Mouse (Mus musculus) neural tube, embryonic 12.5 days (tissue): ENCODE data around the gene Furin. TPM values are rescaled to one million over a fixed set of nuclear protein-coding genes. Genes with fewer than 3 reads are reported as not detected.

Experiments
- ATAC-seq: fragments of 200-750 bp; cut with Nextera tagmentation; 2 replicates; pipeline ENCODE4 v1.8.0; 2017; ENCODE audit warnings: low read depth, mild to moderate bottlenecking, moderate TSS enrichment, moderate library complexity; ENCODE audit not compliant: low FRiP score
- H3K27ac ChIP-seq: fragments of 300-500 bp; sonication (generic); 2 replicates; pipeline ENCODE4 v1.5.1; 2016
- H3K27me3 ChIP-seq: fragments of 300-500 bp; sonication (generic); replicated peaks from 2 replicates; pipeline ENCODE4 v1.6.1; 2016; ENCODE audit warnings: mild to moderate bottlenecking
- H3K36me3 ChIP-seq: fragments of 300-500 bp; sonication (generic); 2 replicates; pipeline ENCODE4 v1.6.1; 2016; ENCODE audit warnings: mild to moderate bottlenecking
- H3K4me1 ChIP-seq: fragments of 300-500 bp; sonication (generic); 2 replicates; pipeline ENCODE4 v1.6.1; 2016
- H3K4me2 ChIP-seq: fragments of 300-500 bp; sonication (generic); replicated peaks from 2 replicates; pipeline ENCODE4 v1.6.1; 2016; ENCODE audit warnings: mild to moderate bottlenecking
- H3K4me3 ChIP-seq: fragments of 300-500 bp; sonication (generic); 2 replicates; pipeline ENCODE4 v1.5.1; 2016
- H3K9ac ChIP-seq: fragments of 300-500 bp; sonication (generic); 2 replicates; pipeline ENCODE4 v1.6.1; 2016; ENCODE audit warnings: mild to moderate bottlenecking
- H3K9me3 ChIP-seq: fragments of 300-500 bp; sonication (generic); 2 replicates; pipeline ENCODE4 v1.6.1; 2016; ENCODE audit warnings: mild to moderate bottlenecking
- WGBS: fragments of 180-500 bp; shearing (Covaris S2); methylation state at CpG from one replicate; pipeline ENCODE4 v1.1.7; 2016; 5-methylcytosine and 5-hydroxymethylcytosine counted together
- polyA plus RNA-seq: library from polyadenylated mRNA; unstranded; fragments of >200 nt; fragmentation: Nextera tagmentation; extraction: Ambion mirVana; gene quantifications from 2 replicates; pipeline ENCODE4 v1.2.1, GENCODE M21; 2016

Furin gene
- polyA plus RNA-seq, 1 experiment from 2014 or later, result 6.3 TPM

GRCm38 (mm10) chr7:80342858-80343257 lies 62.4 kb downstream of the Furin start, which contains the start of gene Hddc3:
Gene Hddc3, plus strand, starts transcription at chr7:80343104.
- Histone ChIP-seq H3K9me3 (no peaks in the 10 kb centered on the region), H3K27me3 (no peaks in the 10 kb centered on the region), H3K9ac (peak within 1 kb of the TSS; percentile 68), H3K4me2 (peak within 1 kb of the TSS; percentile 78), H3K27ac (peak within 1 kb of the TSS; percentile 38; the same call in 1 of the 2 replicates), H3K4me1 (peaks cover 52% of the 10 kb centered on the region), H3K36me3 (peaks cover 8% of the 10 kb centered on the region), H3K4me3 (peak within 1 kb of the TSS; percentile 50)
- 0 out of 2 replicates have a peak, but pooled peaks have one; percentile 4 for ATAC-seq
- WGBS, result 2% methylated on average over 25 of the region's 25 CpGs

GRCm38 (mm10) chr7:80341793-80342192 lies 63.4 kb downstream of the Furin start:
- Histone ChIP-seq H3K4me2 (no peak overlapping the region), H3K9ac (no peak overlapping the region), H3K4me3 (no peak overlapping the region), H3K9me3 (no peaks in the 10 kb centered on the region), H3K27ac (no peak overlapping the region), H3K27me3 (no peaks in the 10 kb centered on the region), H3K4me1 (peaks cover 45% of the 10 kb centered on the region), H3K36me3 (peaks cover 17% of the 10 kb centered on the region)
- no peak for ATAC-seq
- 74% methylated on average over 7 of the region's 7 CpGs for WGBS

- Histone ChIP-seq H3K36me3 (peaks cover 24% of the 10 kb centered on the region), H3K4me1 (peaks cover 45% of the 10 kb centered on the region), H3K9me3 (no peaks in the 10 kb centered on the region), H3K27ac (peak within 1 kb of the TSS; percentile 72), H3K27me3 (no peaks in the 10 kb centered on the region), H3K4me2 (peak within 1 kb of the TSS; percentile 86), H3K9ac (peak within 1 kb of the TSS; percentile 78), H3K4me3 (peak within 1 kb of the TSS; percentile 64)
- WGBS, result 2% methylated on average over 11 of the region's 11 CpGs
- peak; percentile 59 for ATAC-seq
These were observed 64.4 kb downstream of the Furin start, which contains the start of gene Unc45a for GRCm38 (mm10) chr7:80340793-80341192. Gene Unc45a, minus strand, starts transcription at chr7:80341005.

- no peaks in the 10 kb centered on the region for H3K27me3 ChIP-seq
- H3K4me3 ChIP-seq, result peak overlapping the region; percentile 64
- H3K4me2 ChIP-seq, result peak overlapping the region; percentile 86
- H3K4me1 ChIP-seq, result peaks cover 45% of the 10 kb centered on the region
- H3K36me3 ChIP-seq, result peaks cover 26% of the 10 kb centered on the region
- H3K9me3 ChIP-seq, result no peaks in the 10 kb centered on the region
- H3K9ac ChIP-seq, result peak overlapping the region; percentile 78
- WGBS, result under 1% methylated on average over 45 of the region's 45 CpGs
- peak overlapping the region; percentile 72 for H3K27ac ChIP-seq
- ATAC-seq, result peak; percentile 95
These were observed 65.2 kb downstream of the Furin start for GRCm38 (mm10) chr7:80339793-80340628.

GRCm38 (mm10) chr7:80339371-80339770 lies 65.9 kb downstream of the Furin start:
- ATAC-seq, result no peak
- Histone ChIP-seq H3K27ac (0 out of 2 replicates have a peak overlapping the region, but pooled peaks have one; percentile 42), H3K4me1 (peaks cover 45% of the 10 kb centered on the region)

More at GRCm38 (mm10) chr7:80339371-80339770, 65.9 kb downstream of the Furin start:
- Histone ChIP-seq H3K9ac (peak overlapping the region; percentile 78), H3K36me3 (peaks cover 32% of the 10 kb centered on the region), H3K4me2 (peak overlapping the region; percentile 86), H3K27me3 (no peaks in the 10 kb centered on the region), H3K4me3 (peak overlapping the region; percentile 64), H3K9me3 (no peaks in the 10 kb centered on the region)
- 10% methylated on average over 17 of the region's 17 CpGs for WGBS

Other genes starting within 250 kb of the Furin start
- gene Sema4b, start 218.6 kb downstream of the Furin start, polyA plus RNA-seq, result 18.9 and 20.5 TPM in 2 replicates
- gene Cib1, start 172.6 kb downstream of the Furin start, polyA plus RNA-seq, result 43.1 and 47.5 TPM in 2 replicates
- gene Gdpgp1, start 172.6 kb downstream of the Furin start, polyA plus RNA-seq, result 4.9 and 5.0 TPM in 2 replicates
- gene Ttll13, start 159.1 kb downstream of the Furin start, polyA plus RNA-seq, result 1.2 and 2.0 TPM in 2 replicates
- gene Ngrn, start 144.2 kb downstream of the Furin start, polyA plus RNA-seq, result 51.9 and 54.9 TPM in 2 replicates
- 17.6 and 22.1 TPM in 2 replicates for gene Vps33b, start 135.8 kb downstream of the Furin start, polyA plus RNA-seq
- 121 and 123 TPM in 2 replicates for gene Prc1, start 111.0 kb downstream of the Furin start, polyA plus RNA-seq
- gene Rccd1, start 81.0 kb downstream of the Furin start, polyA plus RNA-seq, result 10.2 and 12.5 TPM in 2 replicates
- gene Unc45a, start 64.4 kb downstream of the Furin start, polyA plus RNA-seq, result 55.8 and 59.9 TPM in 2 replicates
- gene Hddc3, start 62.3 kb downstream of the Furin start, polyA plus RNA-seq, result 20.6 and 21.1 TPM in 2 replicates
- gene Man2a2, start 34.1 kb downstream of the Furin start, polyA plus RNA-seq, result 25.0 and 25.5 TPM in 2 replicates
- 7.7 and 9.0 TPM in 2 replicates for gene Fes, start 17.5 kb downstream of the Furin start, polyA plus RNA-seq
- gene Blm, start 129.7 kb upstream of the Furin start, polyA plus RNA-seq, result 24.8 and 27.0 TPM in 2 replicates